Mouse (Mus musculus): ENCODE results near the gene Gabarap.

DNA sequence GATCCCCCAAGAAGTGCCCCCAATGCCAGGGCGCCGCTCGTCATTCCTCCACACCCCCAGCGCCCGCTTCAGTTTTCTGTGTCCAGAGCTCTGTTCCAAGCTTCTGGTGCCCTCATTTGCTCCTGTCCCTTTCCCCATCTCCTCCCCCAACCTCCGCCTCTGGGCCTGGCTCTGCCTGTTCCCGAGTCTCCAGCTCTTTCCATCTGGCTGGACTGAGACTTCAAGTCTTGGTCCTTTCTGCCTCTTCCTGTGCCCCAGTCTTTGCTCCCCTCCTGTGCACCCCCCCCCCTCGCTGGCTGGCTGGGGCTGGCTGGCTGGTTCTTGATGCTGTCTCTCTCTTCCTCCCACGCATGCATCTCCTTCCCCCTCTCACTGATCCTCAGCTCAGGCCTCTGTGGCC lies 36.5 kb downstream of the Gabarap start:
- no peak for TF ChIP-seq CTCF (IDR thresholded peaks at IDR 0.05; ENCODE audit: control insufficient read depth, insufficient read depth, insufficient replicate concordance, low read depth, low read length)
- TF ChIP-seq POLR2A (IDR thresholded peaks at IDR 0.05; ENCODE audit: control insufficient read depth, low read depth, low read length), result no peak
